Mouse (Mus musculus): ENCODE measurements around the gene Mrc2. TPM values are rescaled to one million over a fixed set of nuclear protein-coding genes. Genes with fewer than 3 reads are reported as not detected.
A peak's percentile ranks its signal among the peaks of the same experiment; 100 is the strongest.

Mrc2 gene
- polyA plus RNA-seq, 1 experiment, result 17.3 TPM

GRCm38 (mm10) chr11:105281291-105281690 lies 11.2 kb upstream of the Mrc2 start:
- no peak for DNase-seq (ENCODE audit: low read depth)

GRCm38 (mm10) chr11:105281763-105282459 lies 10.5 kb upstream of the Mrc2 start:
- no peak for TF ChIP-seq POLR2A (IDR thresholded peaks at IDR 0.05; ENCODE audit: borderline replicate concordance, extremely low read depth, insufficient read depth, insufficient read length, poor library complexity, severe bottlenecking)
- no peak for TF ChIP-seq CTCF (IDR thresholded peaks at IDR 0.05; ENCODE audit: borderline replicate concordance, extremely low read depth, insufficient read depth, insufficient read length)
- no peak for DNase-seq (ENCODE audit: low read depth)

More at GRCm38 (mm10) chr11:105281291-105281690, 11.2 kb upstream of the Mrc2 start:
- no peak for TF ChIP-seq CTCF (IDR thresholded peaks at IDR 0.05; ENCODE audit: borderline replicate concordance, extremely low read depth, insufficient read depth, insufficient read length)
- TF ChIP-seq POLR2A (IDR thresholded peaks at IDR 0.05; ENCODE audit: borderline replicate concordance, extremely low read depth, insufficient read depth, insufficient read length, poor library complexity, severe bottlenecking), result no peak

- DNase-seq (ENCODE audit: low read depth), result peak; percentile 5
- TF ChIP-seq POLR2A (IDR thresholded peaks at IDR 0.05; ENCODE audit: borderline replicate concordance, extremely low read depth, insufficient read depth, insufficient read length, poor library complexity, severe bottlenecking), result no peak
- no peak for TF ChIP-seq CTCF (IDR thresholded peaks at IDR 0.05; ENCODE audit: borderline replicate concordance, extremely low read depth, insufficient read depth, insufficient read length)
Observed at GRCm38 (mm10) chr11:105282460-105282859, 10.0 kb upstream of the Mrc2 start.

GRCm38 (mm10) chr11:105283016-105283415 lies 9.4 kb upstream of the Mrc2 start:
- DNase-seq (ENCODE audit: low read depth), result no peak
- TF ChIP-seq CTCF (IDR thresholded peaks at IDR 0.05; ENCODE audit: borderline replicate concordance, extremely low read depth, insufficient read depth, insufficient read length) (no peak), POLR2A (IDR thresholded peaks at IDR 0.05; ENCODE audit: borderline replicate concordance, extremely low read depth, insufficient read depth, insufficient read length, poor library complexity, severe bottlenecking) (no peak)

- DNase-seq (ENCODE audit: low read depth), result no peak
- TF ChIP-seq CTCF (IDR thresholded peaks at IDR 0.05; ENCODE audit: borderline replicate concordance, extremely low read depth, insufficient read depth, insufficient read length), result no peak
- TF ChIP-seq POLR2A (IDR thresholded peaks at IDR 0.05; ENCODE audit: borderline replicate concordance, extremely low read depth, insufficient read depth, insufficient read length, poor library complexity, severe bottlenecking), result no peak
Observed at GRCm38 (mm10) chr11:105285720-105286119, 6.7 kb upstream of the Mrc2 start.

GRCm38 (mm10) chr11:105289403-105289802 lies 3.0 kb upstream of the Mrc2 start:
- TF ChIP-seq CTCF (IDR thresholded peaks at IDR 0.05; ENCODE audit: borderline replicate concordance, extremely low read depth, insufficient read depth, insufficient read length) (no peak), POLR2A (IDR thresholded peaks at IDR 0.05; ENCODE audit: borderline replicate concordance, extremely low read depth, insufficient read depth, insufficient read length, poor library complexity, severe bottlenecking) (no peak)
- DNase-seq (ENCODE audit: low read depth), result no peak

- DNase-seq (ENCODE audit: low read depth), result no peak
- TF ChIP-seq POLR2A (IDR thresholded peaks at IDR 0.05; ENCODE audit: borderline replicate concordance, extremely low read depth, insufficient read depth, insufficient read length, poor library complexity, severe bottlenecking), result no peak
- TF ChIP-seq CTCF (IDR thresholded peaks at IDR 0.05; ENCODE audit: borderline replicate concordance, extremely low read depth, insufficient read depth, insufficient read length), result no peak
Observed at GRCm38 (mm10) chr11:105291681-105292123, 741 bp upstream of the Mrc2 start.

GRCm38 (mm10) chr11:105293101-105293581 lies 698 bp downstream of the Mrc2 start:
- DNase-seq (ENCODE audit: low read depth), result peak; percentile 78
- TF ChIP-seq CTCF (IDR thresholded peaks at IDR 0.05; ENCODE audit: borderline replicate concordance, extremely low read depth, insufficient read depth, insufficient read length), result no peak
- TF ChIP-seq POLR2A (IDR thresholded peaks at IDR 0.05; ENCODE audit: borderline replicate concordance, extremely low read depth, insufficient read depth, insufficient read length, poor library complexity, severe bottlenecking), result no peak

- no peak for TF ChIP-seq CTCF (IDR thresholded peaks at IDR 0.05; ENCODE audit: borderline replicate concordance, extremely low read depth, insufficient read depth, insufficient read length)
- no peak for TF ChIP-seq POLR2A (IDR thresholded peaks at IDR 0.05; ENCODE audit: borderline replicate concordance, extremely low read depth, insufficient read depth, insufficient read length, poor library complexity, severe bottlenecking)
- peak; percentile 27 for DNase-seq (ENCODE audit: low read depth)
Observed at GRCm38 (mm10) chr11:105293901-105294494, 1.6 kb downstream of the Mrc2 start.

- no peak for DNase-seq (ENCODE audit: low read depth)
- TF ChIP-seq POLR2A (IDR thresholded peaks at IDR 0.05; ENCODE audit: borderline replicate concordance, extremely low read depth, insufficient read depth, insufficient read length, poor library complexity, severe bottlenecking) (no peak), CTCF (IDR thresholded peaks at IDR 0.05; ENCODE audit: borderline replicate concordance, extremely low read depth, insufficient read depth, insufficient read length) (no peak)
Observed at GRCm38 (mm10) chr11:105296084-105296483, 3.6 kb downstream of the Mrc2 start.

GRCm38 (mm10) chr11:105310197-105310596 lies 17.8 kb downstream of the Mrc2 start:
- no peak for TF ChIP-seq POLR2A (IDR thresholded peaks at IDR 0.05; ENCODE audit: borderline replicate concordance, extremely low read depth, insufficient read depth, insufficient read length, poor library complexity, severe bottlenecking)
- TF ChIP-seq CTCF (IDR thresholded peaks at IDR 0.05; ENCODE audit: borderline replicate concordance, extremely low read depth, insufficient read depth, insufficient read length), result no peak
- DNase-seq (ENCODE audit: low read depth), result no peak

Measured in brain, embryonic 14.5 days (tissue).